Mouse (Mus musculus) intestine, embryonic 14.5 days (tissue): ENCODE results near the gene Fhad1. TPM values are rescaled to one million over a fixed set of nuclear protein-coding genes. Genes with fewer than 3 reads are reported as not detected.
A peak's percentile ranks its signal among the peaks of the same experiment; 100 is the strongest.

Experiments used
- ATAC-seq: fragments of 200-750 bp; cut with Nextera tagmentation; replicated peaks from 2 replicates; pipeline ENCODE4 v1.8.0; 2017; ENCODE audit warnings: low read depth, moderate number of reproducible peaks, moderate TSS enrichment, moderate library complexity; ENCODE audit not compliant: low FRiP score, low TSS enrichment
- DNase-seq: peaks from one replicate; pipeline ENCODE4 v3.0.0-alpha.2; 2018; ENCODE audit warnings: low spot score
- H3K27ac ChIP-seq: fragments of 300-500 bp; sonication (generic); 2 replicates; pipeline ENCODE4 v1.5.1; 2014; ENCODE audit warnings: low read depth, mild to moderate bottlenecking, control low read depth
- H3K27me3 ChIP-seq: fragments of 300-500 bp; sonication (generic); replicated peaks from 2 replicates; pipeline ENCODE4 v1.6.1; 2014; ENCODE audit warnings: low read length, control low read depth; ENCODE audit not compliant: control insufficient read depth, insufficient read depth
- H3K36me3 ChIP-seq: fragments of 300-500 bp; sonication (generic); 2 replicates; pipeline ENCODE4 v1.6.1; 2014; ENCODE audit warnings: low read length, control low read depth; ENCODE audit not compliant: control insufficient read depth, insufficient read depth
- H3K4me1 ChIP-seq: fragments of 300-500 bp; sonication (generic); replicated peaks from 2 replicates; pipeline ENCODE4 v1.6.1; 2014; ENCODE audit warnings: low read length, control low read depth, mixed read lengths; ENCODE audit not compliant: control insufficient read depth, insufficient read depth
- H3K4me2 ChIP-seq: fragments of 300-500 bp; sonication (generic); 2 replicates; pipeline ENCODE4 v1.6.1; 2014; ENCODE audit warnings: low read length
- H3K4me3 ChIP-seq: fragments of 300-500 bp; sonication (generic); 2 replicates; pipeline ENCODE4 v1.5.1; 2014; ENCODE audit warnings: low read depth, low read length, control low read depth, mixed read lengths
- H3K9ac ChIP-seq: fragments of 300-500 bp; sonication (generic); 2 replicates; pipeline ENCODE4 v1.6.1; 2014; ENCODE audit warnings: mild to moderate bottlenecking, low read length
- H3K9me3 ChIP-seq: fragments of 300-500 bp; sonication (generic); 2 replicates; pipeline ENCODE4 v1.6.1; 2016; ENCODE audit warnings: low read length, control low read depth; ENCODE audit not compliant: control insufficient read depth
- WGBS: fragments of 180-500 bp; shearing (Covaris S2); extraction: QIAGEN DNeasy Blood & Tissue Kit; methylation state at CpG from one replicate; pipeline ENCODE4 v1.1.7; 2014; 5-methylcytosine and 5-hydroxymethylcytosine counted together
- polyA plus RNA-seq: library from polyadenylated mRNA; unstranded; fragments of >200 nt; fragmentation: Nextera tagmentation; extraction: Ambion mirVana; gene quantifications from 2 replicates; pipeline ENCODE4 v1.2.1, GENCODE M21; 2014

Fhad1 gene
- polyA plus RNA-seq, 1 experiment from 2014 or later: 1.8 TPM

DNA sequence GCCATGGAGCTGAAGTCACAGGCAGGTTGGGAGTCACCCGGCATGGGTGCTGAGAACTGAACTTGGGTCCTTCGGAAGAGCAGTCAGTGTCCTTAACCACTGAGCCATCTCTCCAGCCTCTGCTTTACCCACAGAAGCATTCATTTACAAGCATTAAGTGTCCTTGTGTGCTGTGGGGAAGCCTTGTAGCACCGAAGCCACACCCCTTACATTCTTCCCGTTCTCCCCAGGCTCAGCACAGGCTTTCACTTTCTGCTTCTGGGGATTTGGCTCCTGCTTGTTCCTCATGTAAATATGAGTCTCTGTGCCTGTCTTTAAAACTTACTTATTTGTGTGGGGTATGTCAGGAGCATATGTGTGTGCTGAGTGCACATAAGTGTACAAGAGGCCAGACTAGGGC lies 8.3 kb upstream of the Fhad1 start:
- no peak for DNase-seq
- H3K27ac ChIP-seq: no peak overlapping the region
- H3K36me3 ChIP-seq: no peaks in the 10 kb centered on the region
- H3K4me3 ChIP-seq: no peak overlapping the region
- WGBS: 68% methylated on average over 4 of the region's 4 CpGs
- no peaks in the 10 kb centered on the region for H3K27me3 ChIP-seq
- no peak overlapping the region for H3K4me2 ChIP-seq
- H3K9ac ChIP-seq: no peak overlapping the region
- H3K4me1 ChIP-seq: no peaks in the 10 kb centered on the region; the same call in 1 of the 2 replicates
- ATAC-seq: no peak
- no peaks in the 10 kb centered on the region for H3K9me3 ChIP-seq

DNA sequence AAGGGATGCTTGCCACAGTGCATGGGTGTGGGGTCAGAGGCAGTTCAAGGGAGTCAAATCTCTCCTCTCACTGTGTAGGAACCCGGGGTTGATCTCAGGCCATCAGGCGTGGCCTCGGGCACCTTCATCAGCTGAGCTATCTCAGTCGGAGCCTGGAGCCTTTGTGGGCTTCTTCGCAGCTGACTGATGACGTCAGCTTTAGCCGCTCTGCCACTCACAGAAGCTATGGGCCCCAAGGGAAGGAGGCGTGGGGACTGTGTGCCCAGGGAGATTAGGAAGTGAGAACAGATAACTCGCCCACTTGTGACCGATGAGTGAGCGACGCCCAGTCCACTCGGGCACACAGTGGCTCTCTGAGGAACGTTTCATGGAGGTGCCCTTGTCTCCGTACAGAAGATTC lies 2.8 kb upstream of the Fhad1 start:
- Histone ChIP-seq H3K27ac (no peak overlapping the region), H3K4me1 (peaks cover 7% of the 10 kb centered on the region), H3K27me3 (no peaks in the 10 kb centered on the region), H3K4me2 (no peak overlapping the region), H3K4me3 (no peak overlapping the region), H3K36me3 (no peaks in the 10 kb centered on the region), H3K9me3 (no peaks in the 10 kb centered on the region), H3K9ac (no peak overlapping the region)
- ATAC-seq (peak; percentile 32; the same call in 1 of the 2 replicates), DNase-seq (no peak)
- 44% methylated on average over 15 of the region's 15 CpGs for WGBS

DNA sequence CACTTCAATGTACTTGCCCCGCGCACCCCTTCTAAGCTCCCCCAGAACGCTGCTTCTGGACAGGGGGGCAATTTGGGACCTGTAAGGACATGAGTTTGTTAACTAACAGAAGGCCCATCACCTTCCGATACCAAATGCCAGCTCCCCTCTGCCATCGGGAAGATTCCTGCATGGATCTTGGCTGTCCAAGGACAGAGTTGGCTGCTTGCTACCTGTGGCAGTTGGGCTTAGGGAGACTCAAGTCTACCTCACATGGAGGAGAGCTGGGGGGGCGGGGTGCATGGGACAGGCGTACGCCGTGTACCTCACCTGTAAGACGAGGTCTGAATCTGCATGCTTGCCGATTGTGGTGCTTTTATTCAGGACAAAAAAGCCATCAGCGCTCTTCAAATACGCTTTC lies 3.6 kb downstream of the Fhad1 start:
- ATAC-seq (no peak), DNase-seq (no peak)
- Histone ChIP-seq H3K9ac (no peak overlapping the region), H3K4me2 (no peak overlapping the region), H3K36me3 (no peaks in the 10 kb centered on the region), H3K27me3 (no peaks in the 10 kb centered on the region), H3K4me3 (no peak overlapping the region), H3K27ac (no peak overlapping the region), H3K9me3 (no peaks in the 10 kb centered on the region), H3K4me1 (peaks cover 7% of the 10 kb centered on the region)
- 91% methylated on average over 13 of the region's 13 CpGs for WGBS

DNA sequence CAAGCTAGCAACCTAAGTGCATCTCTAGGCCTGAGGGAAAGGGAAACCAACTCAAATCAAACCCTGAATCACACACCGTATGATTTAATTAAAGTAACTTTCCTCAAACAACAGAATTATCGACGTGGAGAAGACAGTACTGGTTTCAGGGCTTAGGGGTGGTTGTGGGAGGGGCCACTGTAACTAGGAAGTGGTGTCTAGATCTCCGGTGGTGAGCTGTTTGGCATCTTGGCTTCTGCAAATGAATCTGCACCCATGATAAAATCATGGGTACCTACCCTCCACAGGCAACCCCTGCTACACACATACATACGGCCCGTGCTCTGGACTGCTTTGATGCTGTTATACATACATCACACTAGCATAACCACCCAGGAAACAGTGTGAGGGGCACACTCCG lies 4.4 kb downstream of the Fhad1 start:
- no peak overlapping the region for H3K9ac ChIP-seq
- H3K4me3 ChIP-seq: no peak overlapping the region
- DNase-seq: no peak
- no peaks in the 10 kb centered on the region for H3K36me3 ChIP-seq
- H3K9me3 ChIP-seq: no peaks in the 10 kb centered on the region
- no peak overlapping the region for H3K27ac ChIP-seq
- no peaks in the 10 kb centered on the region for H3K27me3 ChIP-seq
- H3K4me1 ChIP-seq: peaks cover 3% of the 10 kb centered on the region
- WGBS: 74% methylated on average over 7 of the region's 7 CpGs
- no peak overlapping the region for H3K4me2 ChIP-seq
- no peak for ATAC-seq

DNA sequence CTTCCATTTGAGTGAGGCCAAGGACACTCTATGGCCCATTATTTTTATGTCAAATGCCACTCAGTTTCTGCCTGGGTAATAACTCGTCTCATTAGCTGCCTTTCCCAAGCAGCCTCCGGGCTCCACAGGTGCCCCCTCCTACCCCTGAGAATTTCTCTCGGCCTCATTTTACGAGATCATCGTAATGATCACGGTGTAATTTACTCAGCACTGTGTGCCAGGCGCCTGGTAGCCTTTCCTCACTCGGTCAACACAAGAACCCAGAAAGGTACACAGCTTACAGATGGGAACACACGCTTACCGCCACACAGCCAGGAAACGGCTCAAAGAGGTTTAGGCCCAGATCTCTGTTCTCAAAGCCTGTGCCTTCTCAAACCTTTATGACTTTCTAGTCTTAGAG lies 6.7 kb downstream of the Fhad1 start:
- Histone ChIP-seq H3K36me3 (no peaks in the 10 kb centered on the region), H3K4me2 (no peak overlapping the region), H3K4me1 (no peaks in the 10 kb centered on the region), H3K9me3 (no peaks in the 10 kb centered on the region), H3K27me3 (no peaks in the 10 kb centered on the region), H3K4me3 (no peak overlapping the region), H3K9ac (no peak overlapping the region), H3K27ac (no peak overlapping the region)
- WGBS: 63% methylated on average over 11 of the region's 11 CpGs
- DNase-seq: no peak
- ATAC-seq: no peak

DNA sequence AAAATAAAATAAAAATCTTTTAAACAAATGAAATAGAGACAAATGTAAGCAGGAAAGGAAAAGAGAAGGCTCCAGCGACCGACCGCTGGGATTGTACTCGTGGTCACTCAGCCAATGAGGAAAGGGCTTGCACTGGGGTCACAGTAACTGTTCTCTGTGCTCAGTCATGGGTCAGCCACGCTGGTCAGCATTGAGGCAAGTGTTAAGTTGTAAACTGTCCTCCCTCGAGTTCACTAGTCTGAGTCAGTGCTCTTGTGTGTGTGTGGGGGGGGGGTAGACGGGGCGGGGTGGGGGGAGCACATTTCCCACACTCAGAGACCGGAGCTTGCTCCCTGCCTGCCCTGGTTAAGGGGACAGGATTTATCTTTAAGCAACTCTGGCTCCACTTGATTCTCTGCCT lies 14.3 kb downstream of the Fhad1 start:
- WGBS: 60% methylated on average over 9 of the region's 9 CpGs
- DNase-seq (no peak), ATAC-seq (no peak)
- Histone ChIP-seq H3K4me2 (no peak overlapping the region), H3K27me3 (no peaks in the 10 kb centered on the region), H3K4me3 (no peak overlapping the region), H3K36me3 (no peaks in the 10 kb centered on the region), H3K9me3 (no peaks in the 10 kb centered on the region), H3K27ac (no peak overlapping the region), H3K9ac (no peak overlapping the region), H3K4me1 (peaks cover 17% of the 10 kb centered on the region)

DNA sequence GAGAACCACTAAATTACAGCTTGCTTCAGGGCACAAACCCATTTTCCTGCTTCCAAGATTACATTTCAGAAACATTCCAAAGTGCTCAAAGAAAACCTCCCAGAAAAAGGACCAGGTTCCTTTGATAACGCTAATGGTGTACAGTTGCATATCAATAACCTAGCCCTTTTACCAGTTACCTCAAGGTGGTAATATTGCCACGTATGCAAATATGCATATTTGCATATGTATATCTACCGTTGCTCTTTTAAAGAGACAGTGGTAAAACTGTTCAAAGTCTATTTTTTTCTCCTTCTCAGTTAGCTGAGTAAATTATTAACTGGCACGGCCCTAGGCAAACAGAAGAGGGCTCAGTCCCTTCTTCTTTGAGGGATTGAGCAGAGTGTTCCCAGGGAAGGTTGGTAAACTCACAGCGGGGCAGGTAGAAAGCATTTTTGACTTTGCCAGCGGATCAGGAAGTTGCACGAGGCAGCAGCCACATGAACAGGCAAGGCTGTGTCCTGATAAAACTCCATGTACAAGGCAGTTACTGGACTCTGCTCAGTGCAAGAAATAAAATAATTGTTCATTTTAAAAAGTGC lies 15.3 kb downstream of the Fhad1 start:
- 45% methylated on average over 7 of the region's 7 CpGs for WGBS
- H3K9ac ChIP-seq: no peak overlapping the region
- no peaks in the 10 kb centered on the region for H3K36me3 ChIP-seq
- ATAC-seq (peak; percentile 76), DNase-seq (peak; percentile 63)
- H3K27ac ChIP-seq: peak overlapping the region; percentile 69
- H3K4me3 ChIP-seq: no peak overlapping the region
- H3K9me3 ChIP-seq: no peaks in the 10 kb centered on the region
- H3K4me2 ChIP-seq: no peak overlapping the region
- peaks cover 17% of the 10 kb centered on the region for H3K4me1 ChIP-seq
- H3K27me3 ChIP-seq: no peaks in the 10 kb centered on the region

DNA sequence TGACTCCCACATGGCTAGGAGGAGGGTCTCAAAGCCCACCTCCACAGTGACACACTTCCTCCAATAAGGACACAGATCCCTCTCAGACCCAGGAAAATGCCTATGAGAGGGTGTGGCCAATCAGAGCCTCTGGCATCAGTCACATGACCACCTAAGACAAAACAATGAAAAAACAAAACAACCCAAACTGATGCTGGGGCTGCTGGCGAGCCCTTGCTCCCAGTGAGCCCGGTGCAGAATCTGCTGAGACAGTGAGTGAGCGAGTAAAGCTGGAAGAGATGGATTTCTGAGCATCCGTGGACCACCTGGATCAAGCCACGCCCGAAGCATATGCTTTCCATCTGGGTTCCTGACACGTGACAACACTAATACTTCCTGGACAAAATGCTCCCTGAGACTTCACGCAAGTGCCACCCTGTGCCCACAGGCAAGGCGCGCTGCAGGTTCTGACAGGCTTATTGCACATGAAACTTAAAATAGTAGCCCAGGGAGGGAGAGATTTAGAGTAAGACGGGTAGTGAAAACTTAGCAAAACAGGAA lies 16.5 kb downstream of the Fhad1 start:
- Histone ChIP-seq H3K4me2 (peak overlapping the region; percentile 41), H3K9me3 (no peaks in the 10 kb centered on the region), H3K9ac (no peak overlapping the region), H3K4me1 (peaks cover 17% of the 10 kb centered on the region), H3K4me3 (peak overlapping the region; percentile 18), H3K36me3 (no peaks in the 10 kb centered on the region), H3K27ac (no peak overlapping the region), H3K27me3 (no peaks in the 10 kb centered on the region)
- ATAC-seq (no peak), DNase-seq (peak; percentile 70)
- WGBS: 26% methylated on average over 11 of the region's 11 CpGs

DNA sequence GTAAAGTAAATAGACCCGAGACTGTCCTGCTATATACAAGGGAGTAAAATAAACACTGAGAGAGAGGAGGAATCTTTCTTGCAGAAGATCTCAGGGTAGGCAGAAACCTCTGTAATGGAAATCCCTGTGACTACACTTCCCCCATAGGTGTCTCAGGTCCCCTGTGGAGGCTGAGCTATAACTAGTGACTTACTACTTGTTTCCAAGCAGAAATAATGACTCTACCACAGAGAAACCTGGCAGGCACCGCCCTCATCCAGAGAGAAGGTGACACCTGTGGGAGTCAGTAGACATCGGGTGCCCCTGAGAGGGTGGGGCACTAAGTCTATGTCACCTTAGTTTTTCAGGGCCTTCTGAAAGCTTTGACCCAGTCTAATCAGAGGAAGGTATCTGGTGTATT lies 18.0 kb downstream of the Fhad1 start:
- Histone ChIP-seq H3K4me3 (no peak overlapping the region), H3K36me3 (no peaks in the 10 kb centered on the region), H3K4me2 (no peak overlapping the region), H3K4me1 (peaks cover 17% of the 10 kb centered on the region), H3K27me3 (no peaks in the 10 kb centered on the region), H3K27ac (no peak overlapping the region), H3K9me3 (no peaks in the 10 kb centered on the region), H3K9ac (no peak overlapping the region; the same call in 1 of the 2 replicates)
- ATAC-seq (no peak), DNase-seq (no peak)
- 54% methylated on average over 3 of the region's 3 CpGs for WGBS
